Mouse (Mus musculus) limb, embryonic 10.5 days (tissue): ENCODE measurements around the gene Eef2kmt. TPM values are rescaled to one million over a fixed set of nuclear protein-coding genes. Genes with fewer than 3 reads are reported as not detected.
"Not testable (repeated sequence)": the region's sequence is repeated elsewhere in the genome, so short reads cannot be mapped to it uniquely, and the experiment has no call there.

Source experiments
- DNase-seq: peaks from one replicate; pipeline ENCODE4 v3.0.0-alpha.2; 2017; ENCODE audit warnings: low spot score
- H3K27ac ChIP-seq: fragments of 300-500 bp; sonication (generic); 2 replicates; pipeline ENCODE4 v1.5.1; 2016; ENCODE audit warnings: mild to moderate bottlenecking
- H3K27me3 ChIP-seq: fragments of 300-500 bp; sonication (generic); 2 replicates; pipeline ENCODE4 v1.6.1; 2016; ENCODE audit warnings: low read depth, mild to moderate bottlenecking; ENCODE audit not compliant: poor library complexity, severe bottlenecking
- H3K36me3 ChIP-seq: fragments of 300-500 bp; sonication (generic); 2 replicates; pipeline ENCODE4 v1.6.1; 2016; ENCODE audit warnings: mild to moderate bottlenecking, moderate library complexity
- H3K4me1 ChIP-seq: fragments of 300-500 bp; sonication (generic); 2 replicates; pipeline ENCODE4 v1.6.1; 2016
- H3K4me3 ChIP-seq: fragments of 300-500 bp; sonication (generic); 2 replicates; pipeline ENCODE4 v1.5.1; 2016; ENCODE audit warnings: mild to moderate bottlenecking, moderate library complexity
- H3K9me3 ChIP-seq: fragments of 300-500 bp; sonication (generic); replicated peaks from 2 replicates; pipeline ENCODE4 v1.6.1; 2016; ENCODE audit warnings: mild to moderate bottlenecking
- WGBS: fragments of 180-500 bp; shearing (Covaris S2); methylation state at CpG from one replicate; pipeline ENCODE4 v1.1.7; 2016; 5-methylcytosine and 5-hydroxymethylcytosine counted together
- polyA plus RNA-seq: library from polyadenylated mRNA; unstranded; fragments of >200 nt; fragmentation: Nextera tagmentation; extraction: Ambion mirVana; gene quantifications from 2 replicates; pipeline ENCODE4 v1.2.1, GENCODE M21; 2016

The Eef2kmt gene
- polyA plus RNA-seq, 1 experiment from 2014 or later: 18.2 TPM

GRCm38 (mm10) chr16:5250891-5251290 lies 4.9 kb downstream of the Eef2kmt start:
- H3K4me3 ChIP-seq: no peak overlapping the region
- no peak overlapping the region for H3K27ac ChIP-seq
- no peaks in the 10 kb centered on the region for H3K27me3 ChIP-seq
- peaks cover 56% of the 10 kb centered on the region for H3K36me3 ChIP-seq
- H3K4me1 ChIP-seq: peaks cover 12% of the 10 kb centered on the region
- DNase-seq: no peak
- H3K9me3 ChIP-seq: no peaks in the 10 kb centered on the region
- WGBS: 96% methylated on average over 3 of the region's 3 CpGs

- Histone ChIP-seq H3K27me3 (no peaks in the 10 kb centered on the region), H3K36me3 (peaks cover 95% of the 10 kb centered on the region), H3K4me1 (no peaks in the 10 kb centered on the region), H3K4me3 (no peak overlapping the region), H3K27ac (no peak overlapping the region), H3K9me3 (no peaks in the 10 kb centered on the region)
- DNase-seq: peak; percentile 67
- 38% methylated on average over 7 of the region's 7 CpGs for WGBS
Observed at GRCm38 (mm10) chr16:5244411-5244810, 11.4 kb downstream of the Eef2kmt start.

GRCm38 (mm10) chr16:5242882-5243281 lies 12.9 kb downstream of the Eef2kmt start:
- H3K9me3 ChIP-seq: no peaks in the 10 kb centered on the region
- H3K27me3 ChIP-seq: no peaks in the 10 kb centered on the region
- 88% methylated on average over 6 of the region's 6 CpGs for WGBS
- H3K36me3 ChIP-seq: peaks cover 91% of the 10 kb centered on the region
- no peak for DNase-seq
- no peak overlapping the region for H3K27ac ChIP-seq
- H3K4me1 ChIP-seq: no peaks in the 10 kb centered on the region
- H3K4me3 ChIP-seq: no peak overlapping the region

- no peak overlapping the region for H3K4me3 ChIP-seq
- H3K27ac ChIP-seq: no peak overlapping the region
- no peaks in the 10 kb centered on the region for H3K27me3 ChIP-seq
- WGBS: 91% methylated on average over 4 of the region's 4 CpGs
- no peak for DNase-seq
- peaks cover 85% of the 10 kb centered on the region for H3K36me3 ChIP-seq
- no peaks in the 10 kb centered on the region for H3K4me1 ChIP-seq
- H3K9me3 ChIP-seq: no peaks in the 10 kb centered on the region
Observed at GRCm38 (mm10) chr16:5242355-5242754, 13.4 kb downstream of the Eef2kmt start.

DNA sequence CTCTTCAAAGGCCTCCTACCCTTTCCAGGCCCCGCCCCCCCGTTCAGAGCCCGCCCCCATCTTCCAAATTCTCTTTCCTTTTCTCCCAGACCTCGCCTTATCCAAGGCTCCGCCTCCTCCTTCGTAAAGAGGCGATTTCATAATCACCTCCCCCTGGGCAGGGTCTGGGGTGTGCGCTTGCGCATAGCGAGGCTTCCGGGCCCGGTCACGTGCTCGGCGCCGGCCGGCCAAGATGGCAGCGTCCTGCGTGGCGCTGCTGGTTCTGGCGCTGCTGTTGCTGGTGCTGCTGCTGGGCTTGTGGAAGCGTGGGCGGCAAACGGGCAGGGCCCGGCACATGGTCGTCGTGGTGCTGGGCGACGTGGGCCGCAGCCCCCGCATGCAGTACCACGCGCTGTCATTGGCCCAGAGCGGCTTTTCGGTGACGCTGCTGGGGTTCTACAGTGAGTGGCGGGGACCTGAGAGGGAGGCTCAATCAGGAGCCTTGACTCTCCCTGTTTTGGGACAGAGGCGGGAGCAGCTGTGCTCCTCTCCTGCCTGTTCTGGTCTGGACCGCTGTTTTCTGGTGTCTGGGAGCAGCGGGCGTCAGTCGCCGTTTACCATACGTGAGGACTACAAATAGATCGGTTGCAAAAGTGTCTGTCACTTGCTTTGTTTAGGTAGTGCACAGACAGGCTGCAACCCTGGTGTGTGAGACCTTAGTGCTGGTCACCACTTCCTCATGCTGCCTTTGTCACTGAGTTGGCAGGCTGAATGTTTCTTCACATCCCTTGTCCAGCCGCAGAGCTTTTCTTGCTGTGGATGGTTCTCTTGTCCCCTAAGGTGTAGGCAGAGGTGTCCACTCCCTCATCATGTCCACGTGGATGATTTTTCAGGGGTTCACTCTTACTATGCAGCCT lies 22.1 kb downstream of the Eef2kmt start, which contains the start of gene Alg1:
Gene Alg1 (plus strand): TSS at position 204 of the 896 bp plus-strand sequence.
- DNase-seq: peak; percentile 95
- Histone ChIP-seq H3K4me3 (peak within 1 kb of the TSS; percentile 93), H3K27ac (peak within 1 kb of the TSS; percentile 84)

GRCm38 (mm10) chr16:5232982-5233381 lies 22.8 kb downstream of the Eef2kmt start:
- H3K27me3 ChIP-seq: no peaks in the 10 kb centered on the region
- no peak for DNase-seq
- peak overlapping the region; percentile 93 for H3K4me3 ChIP-seq
- H3K36me3 ChIP-seq: peaks cover 6% of the 10 kb centered on the region; the same call in 1 of the 2 replicates
- H3K27ac ChIP-seq: peak overlapping the region; percentile 84
- 73% methylated on average over 4 of the region's 4 CpGs for whole genome bisulfite sequencing
- no peaks in the 10 kb centered on the region for H3K9me3 ChIP-seq
- H3K4me1 ChIP-seq: peaks cover 7% of the 10 kb centered on the region

More for the DNA sequence above, 22.1 kb downstream of the Eef2kmt start, which contains the start of gene Alg1:
- peaks cover 7% of the 10 kb centered on the region for H3K4me1 ChIP-seq
- H3K9me3 ChIP-seq: no peaks in the 10 kb centered on the region
- 3% methylated on average over 47 of the region's 47 CpGs for WGBS
- peaks cover 12% of the 10 kb centered on the region; the same call in 1 of the 2 replicates for H3K36me3 ChIP-seq
- H3K27me3 ChIP-seq: no peaks in the 10 kb centered on the region

- not testable (repeated sequence) for H3K36me3 ChIP-seq, H3K4me3 ChIP-seq, H3K4me1 ChIP-seq, DNase-seq, H3K27me3 ChIP-seq, H3K9me3 ChIP-seq, H3K27ac ChIP-seq
- 75% methylated on average over 3 of the region's 3 CpGs for WGBS
Observed at GRCm38 (mm10) chr16:5228103-5228502, 27.7 kb downstream of the Eef2kmt start.

GRCm38 (mm10) chr16:5227501-5227900 lies 28.3 kb downstream of the Eef2kmt start:
- H3K9me3 ChIP-seq, H3K4me3 ChIP-seq, H3K27me3 ChIP-seq, H3K27ac ChIP-seq, DNase-seq, H3K4me1 ChIP-seq, H3K36me3 ChIP-seq: not testable (repeated sequence)
- WGBS: 82% methylated on average over 19 of the region's 19 CpGs

DNA sequence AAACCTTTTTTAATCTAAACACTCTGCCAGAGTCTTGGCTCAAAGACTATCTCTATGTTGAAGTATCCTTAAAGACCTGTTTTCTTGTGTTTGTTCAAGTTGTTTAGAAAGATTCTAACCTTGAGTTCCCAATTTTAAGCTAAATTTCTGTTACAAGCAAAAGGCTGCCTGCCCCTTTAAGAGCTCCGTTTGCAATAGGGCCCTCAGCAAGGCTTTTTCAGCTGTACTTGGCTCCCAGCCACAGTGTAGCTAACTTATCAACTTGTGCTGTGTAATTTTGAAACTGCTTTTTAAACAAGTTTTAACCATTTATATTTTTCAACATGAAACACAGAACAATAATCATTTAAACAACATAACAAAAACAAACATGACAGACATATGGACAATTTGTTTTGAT lies 29.2 kb downstream of the Eef2kmt start:
- not testable (repeated sequence) for H3K27me3 ChIP-seq, H3K27ac ChIP-seq, H3K9me3 ChIP-seq, H3K36me3 ChIP-seq, H3K4me1 ChIP-seq, DNase-seq, H3K4me3 ChIP-seq
- 23% methylated on average over 1 of the region's 1 CpGs for WGBS

GRCm38 (mm10) chr16:5222140-5222539 lies 33.6 kb downstream of the Eef2kmt start, which contains the start of gene AU021092:
Gene AU021092, minus strand, starts transcription at chr16:5222299.
- no peaks in the 10 kb centered on the region for H3K4me1 ChIP-seq
- H3K27me3 ChIP-seq: no peaks in the 10 kb centered on the region
- H3K27ac ChIP-seq: no peak within 1 kb of the TSS
- H3K36me3 ChIP-seq: no peaks in the 10 kb centered on the region
- DNase-seq: no peak
- H3K4me3 ChIP-seq: no peak within 1 kb of the TSS
- H3K9me3 ChIP-seq: no peaks in the 10 kb centered on the region
- WGBS: 76% methylated on average over 6 of the region's 6 CpGs

DNA sequence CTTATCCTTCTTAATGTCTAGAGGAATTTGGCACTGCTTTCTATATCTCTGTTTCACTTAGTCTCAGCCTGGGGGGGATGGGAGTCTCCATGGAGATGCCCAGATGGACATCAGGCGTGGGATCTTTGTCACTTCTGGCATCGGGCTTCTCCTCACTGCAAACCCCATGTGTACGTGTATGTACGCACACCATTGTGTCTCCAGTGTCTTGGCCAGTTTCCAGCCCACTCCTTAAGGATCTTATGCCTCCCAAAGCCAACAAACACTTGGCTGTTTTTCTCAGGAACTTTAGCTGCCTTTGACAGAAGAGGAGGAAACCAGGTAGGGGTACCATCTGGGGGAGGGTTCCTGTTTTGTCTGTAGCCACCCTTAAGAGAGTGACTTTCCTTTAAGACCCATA lies 34.4 kb downstream of the Eef2kmt start:
- H3K27ac ChIP-seq: no peak overlapping the region
- no peak for DNase-seq
- 78% methylated on average over 4 of the region's 4 CpGs for WGBS

GRCm38 (mm10) chr16:5217341-5218133 lies 38.2 kb downstream of the Eef2kmt start:
- no peak for DNase-seq
- WGBS: 70% methylated on average over 5 of the region's 5 CpGs
- H3K27me3 ChIP-seq: no peaks in the 10 kb centered on the region

More for the DNA sequence above, 34.4 kb downstream of the Eef2kmt start:
- no peaks in the 10 kb centered on the region for H3K4me1 ChIP-seq
- no peaks in the 10 kb centered on the region for H3K27me3 ChIP-seq
- H3K36me3 ChIP-seq: no peaks in the 10 kb centered on the region
- no peaks in the 10 kb centered on the region for H3K9me3 ChIP-seq
- no peak overlapping the region for H3K4me3 ChIP-seq

DNA sequence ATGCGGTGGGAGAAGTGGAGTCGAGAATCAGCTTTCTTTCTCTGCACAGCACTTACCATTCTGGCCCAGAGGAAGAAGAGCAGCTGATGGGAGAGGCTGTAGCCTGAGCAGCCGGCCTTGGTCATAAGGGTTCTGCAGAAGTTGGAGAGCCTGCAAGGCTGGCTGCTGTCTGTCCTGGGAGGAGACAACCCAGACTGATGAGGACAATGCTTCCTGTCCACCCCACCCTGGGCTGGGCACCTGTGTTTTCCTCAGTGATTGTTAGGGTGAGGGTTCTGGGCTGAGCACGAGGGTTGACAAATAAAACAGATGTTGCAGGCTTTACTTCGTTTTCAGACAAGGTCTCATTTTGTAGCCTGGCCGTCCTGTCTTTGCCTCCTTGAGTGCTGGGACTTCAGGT lies 39.1 kb downstream of the Eef2kmt start:
- no peak overlapping the region for H3K4me3 ChIP-seq
- WGBS: 71% methylated on average over 6 of the region's 6 CpGs
- H3K36me3 ChIP-seq: no peaks in the 10 kb centered on the region
- DNase-seq: no peak
- no peaks in the 10 kb centered on the region for H3K9me3 ChIP-seq
- no peak overlapping the region for H3K27ac ChIP-seq
- no peaks in the 10 kb centered on the region for H3K27me3 ChIP-seq
- H3K4me1 ChIP-seq: no peaks in the 10 kb centered on the region

More at GRCm38 (mm10) chr16:5217341-5218133, 38.2 kb downstream of the Eef2kmt start:
- Histone ChIP-seq H3K4me3 (no peak overlapping the region), H3K4me1 (no peaks in the 10 kb centered on the region), H3K36me3 (no peaks in the 10 kb centered on the region), H3K9me3 (no peaks in the 10 kb centered on the region), H3K27ac (no peak overlapping the region)
